Comparison of ENCODE assay signal across 8 mouse cellular contexts in genomic region chr17:34603375-34604060, GRCm38 (mm10). TPM values are rescaled to one million over a fixed set of nuclear protein-coding genes. Genes with fewer than 3 reads are reported as not detected.
DNase-seq lines count a peak whose midpoint lies in the region; ATAC-seq and TF ChIP-seq lines count a peak whose summit lies in the region.

Rnf5 (minus strand) TSS chr17:34603690.

- peaks cover 24% of the 10 kb centered on the region for H3K4me1 ChIP-seq in hindbrain, postnatal 0 days (ENCODE audit: insufficient read depth, low read length)

- peak within 1 kb of the TSS; percentile 92 for H3K9ac ChIP-seq in hindbrain, postnatal 0 days (replicated peaks; ENCODE audit: low read length)

- H3K9me3 ChIP-seq in hindbrain, postnatal 0 days (ENCODE audit: low read length): no peaks in the 10 kb centered on the region

- no peak for TF ChIP-seq CTCF in gastrocnemius, adult 2 months (IDR thresholded peaks at IDR 0.05)
- TF ChIP-seq CTCF in hindbrain, postnatal 0 days (IDR thresholded peaks at IDR 0.05; ENCODE audit: low read depth): no peak
- no peak for TF ChIP-seq CTCF in left cerebral cortex, adult 2 months (IDR thresholded peaks at IDR 0.05)

- peak within 1 kb of the TSS; percentile 99 for H3K4me3 ChIP-seq in gastrocnemius, adult 2 months
- H3K4me3 ChIP-seq in hindbrain, postnatal 0 days (ENCODE audit: low read length): peak within 1 kb of the TSS; percentile 77
- H3K4me3 ChIP-seq in left cerebral cortex, adult 2 months: peak within 1 kb of the TSS; percentile 68

- H3K4me2 ChIP-seq in hindbrain, postnatal 0 days (ENCODE audit: low read depth, low read length): peak within 1 kb of the TSS; percentile 78

- no peaks in the 10 kb centered on the region for H3K27me3 ChIP-seq in hindbrain, postnatal 0 days (ENCODE audit: insufficient read depth, low read length)

- ATAC-seq in common myeloid progenitor, adult 5-6 weeks (replicated peaks; ENCODE audit: low read depth, poor library complexity, severe bottlenecking): peak; percentile 70
- ATAC-seq in hindbrain, postnatal 0 days: peak; percentile 95
- peak; percentile 72 for ATAC-seq in megakaryocyte, adult 5-6 weeks (ENCODE audit: poor library complexity, severe bottlenecking)

- under 1% methylated on average over 30 of the region's 30 CpGs for WGBS in hindbrain, postnatal 0 days

- intact Hi-C loops in gastrocnemius, adult 2 months (cut with DNase I): loop anchor here (2.0 kb wide), 1 partner anchor 23 kb away; no protein-coding TSS in a partner anchor
- intact Hi-C loops in left cerebral cortex, adult 2 months (cut with DNase I): no loop called here

- H3K36me3 ChIP-seq in hindbrain, postnatal 0 days (ENCODE audit: insufficient read depth, low read length): peaks cover 9% of the 10 kb centered on the region; the same call in 1 of the 2 replicates

- H3K27ac ChIP-seq in gastrocnemius, adult 2 months: peak within 1 kb of the TSS; percentile 96
- H3K27ac ChIP-seq in hindbrain, postnatal 0 days: peak within 1 kb of the TSS; percentile 93
- peak within 1 kb of the TSS; percentile 99 for H3K27ac ChIP-seq in left cerebral cortex, adult 2 months

- DNase-seq in ZHBTc4 (ENCODE audit: low read depth, low spot score): peak; percentile 100
- peak; percentile 97 for DNase-seq in gastrocnemius, adult 2 months
- peak; percentile 100 for DNase-seq in hindbrain, postnatal 0 days (ENCODE audit: low spot score)
- DNase-seq in left cerebral cortex, adult 2 months (ENCODE audit: extremely low spot score in 1 of 2, low spot score in 2 of 2): peak; percentile 98 to 99
- DNase-seq in right cerebral cortex, adult 2 months (ENCODE audit: low spot score in 2 of 2): peak; percentile 99 to 100
- DNase-seq in urinary bladder, postnatal 14 days (ENCODE audit: low spot score): peak; percentile 100

RNA-seq across cellular contexts. Expression of gene Rnf5, which starts in this region (rescaled TPM):
- 13.2 and 14.4 TPM in 2 replicates for total RNA-seq in common myeloid progenitor, adult 5-6 weeks (2017)
- total RNA-seq in gastrocnemius, adult 2 months (2021): 10 to 100 TPM; 16.8 to 24.0 TPM
- 61.9 and 65.3 TPM in 2 replicates for total RNA-seq in hindbrain, postnatal 0 days (2014; rRNA removed)
- polyA plus RNA-seq in hindbrain, postnatal 0 days (2015; fragmentation: Nextera tagmentation; extraction: Ambion mirVana): 223 and 233 TPM in 2 replicates
- 10 to 100 TPM; 70.7 to 71.5 TPM for total RNA-seq in left cerebral cortex, adult 2 months (2021)
- 44.7 and 59.5 TPM in 2 replicates for total RNA-seq in megakaryocyte, adult 5-6 weeks (2015)
- 8.9 and 11.9 TPM in 2 replicates for total RNA-seq in megakaryocyte, adult 5-6 weeks (2017)

Comparison
In these comparisons a context has a peak if more than half of its experiments do, and no peak if none do; other contexts are left out.
1. Peak in every context shown above with its lines: DNase-seq, ATAC-seq, H3K4me3 ChIP-seq and H3K27ac ChIP-seq.